Mouse (Mus musculus): ENCODE data around the gene Notch2.

DNA sequence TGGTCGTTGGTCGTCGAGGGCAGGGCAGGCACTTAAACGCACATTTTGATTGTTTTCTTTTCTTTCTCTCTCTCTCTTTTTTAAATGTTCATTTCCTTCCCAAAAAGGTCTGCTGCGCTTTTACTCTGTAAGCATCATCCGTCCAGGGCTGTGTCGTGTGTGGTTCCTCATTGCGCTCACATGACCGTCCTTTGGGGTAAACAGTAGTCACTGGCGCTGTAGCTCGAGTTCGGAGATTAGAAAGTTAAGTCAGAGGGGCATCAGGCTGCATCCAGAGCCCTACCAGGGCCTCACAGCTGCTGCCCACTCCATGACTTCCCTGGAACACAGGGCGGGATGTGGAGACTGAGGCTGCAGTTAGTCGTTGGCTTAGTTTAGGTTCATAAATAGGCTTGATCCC is 12.2 kb downstream of the Notch2 start:
- no peak for TF ChIP-seq TAL1 (IDR thresholded peaks at IDR 0.05; ENCODE audit: low read length)
- no peak for TF ChIP-seq GATA1 (IDR thresholded peaks at IDR 0.05; ENCODE audit: low read length)

Data from erythroblast, embryonic 14.5 days (primary cell).